Mouse (Mus musculus) left cerebral cortex, postnatal 4 days (tissue): Measurements from ENCODE around the gene Olfr222. TPM values are rescaled to one million over a fixed set of nuclear protein-coding genes. Genes with fewer than 3 reads are reported as not detected.
A peak's percentile ranks its signal among the peaks of the same experiment; 100 is the strongest.

Experiments
- DNase-seq: peaks from one replicate; pipeline ENCODE4 v3.0.0-alpha.2; 2022
- intact Hi-C: fragments of 180-260 bp; cut with DNase I; formaldehyde crosslinking; loops from one replicate; pipeline ENCODE4 v1.15.1; 2025
- total RNA-seq, 2 experiments: library from RNA; stranded (reverse); gene quantifications; 2 replicates each; pipeline ENCODE4 v1.2.3; 2021

Olfr222 gene
- total RNA-seq, 2 experiments from 2014 or later, result not detected

DNA sequence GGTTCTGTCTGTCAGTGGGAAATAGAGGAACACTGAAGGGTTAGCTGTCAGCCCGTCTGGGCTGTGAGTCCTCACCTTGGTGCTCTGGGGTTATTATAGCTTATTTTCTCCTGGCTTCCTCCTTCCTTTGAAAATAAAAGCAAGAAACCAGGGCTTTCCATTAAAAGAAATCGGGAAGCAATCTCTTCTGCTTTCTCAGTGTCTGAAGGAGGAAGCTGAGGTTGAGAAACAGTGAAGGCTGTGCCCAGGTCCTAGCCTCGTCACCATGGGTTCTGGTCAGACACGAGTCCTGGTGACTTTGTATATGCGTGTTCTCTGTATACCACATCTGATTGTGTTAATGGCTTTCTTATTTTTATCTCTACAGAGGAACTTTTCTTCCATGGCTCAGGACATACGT is 33.6 kb downstream of the Olfr222 start:
- no peak for DNase-seq
- intact Hi-C loops, result no loop called here

DNA sequence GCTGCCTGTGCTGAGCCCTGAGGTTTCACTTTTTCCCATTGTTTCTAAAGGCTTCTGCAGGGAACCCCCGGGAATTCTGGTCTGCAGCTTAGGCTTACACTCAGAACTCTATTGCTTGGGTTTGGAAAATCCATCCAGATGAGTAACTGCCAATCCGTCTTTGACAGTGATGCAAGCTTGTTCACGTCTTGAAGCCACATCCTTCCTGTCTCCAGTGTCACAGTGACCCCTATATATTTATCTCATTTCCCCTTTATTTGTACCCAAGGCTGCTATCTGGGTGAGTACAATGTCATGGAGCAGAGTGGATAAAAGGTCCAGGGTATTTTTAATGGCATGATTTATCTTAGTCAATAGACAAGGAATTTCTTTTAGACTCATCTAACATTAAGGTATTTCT is 34.7 kb downstream of the Olfr222 start, which contains the start of gene Nlrp3:
Gene Nlrp3 (plus strand): TSS at position 245 of the 400 bp plus-strand sequence.
- no peak for DNase-seq
- intact Hi-C loops, result no loop called here

DNA sequence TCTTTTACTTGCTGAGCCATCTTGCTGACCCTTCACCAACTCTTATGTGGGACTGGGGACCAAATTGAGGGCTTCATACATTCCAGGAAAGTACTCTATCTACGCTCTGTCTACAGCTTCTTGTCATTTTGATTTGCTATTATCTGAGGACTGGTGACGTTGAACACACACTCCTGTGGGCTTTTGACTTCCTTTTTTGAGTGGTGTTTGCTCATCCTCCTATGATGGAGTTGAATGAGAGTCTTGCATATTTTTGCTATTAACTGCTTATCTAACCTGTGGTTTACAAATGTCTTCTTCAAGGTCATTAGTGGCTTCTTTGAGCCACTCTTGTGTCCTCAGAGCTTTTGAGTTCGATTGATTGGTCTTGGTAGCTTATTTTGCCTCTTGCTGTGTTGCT is 35.9 kb downstream of the Olfr222 start:
- DNase-seq, result no peak
- intact Hi-C loops, result no loop called here

DNA sequence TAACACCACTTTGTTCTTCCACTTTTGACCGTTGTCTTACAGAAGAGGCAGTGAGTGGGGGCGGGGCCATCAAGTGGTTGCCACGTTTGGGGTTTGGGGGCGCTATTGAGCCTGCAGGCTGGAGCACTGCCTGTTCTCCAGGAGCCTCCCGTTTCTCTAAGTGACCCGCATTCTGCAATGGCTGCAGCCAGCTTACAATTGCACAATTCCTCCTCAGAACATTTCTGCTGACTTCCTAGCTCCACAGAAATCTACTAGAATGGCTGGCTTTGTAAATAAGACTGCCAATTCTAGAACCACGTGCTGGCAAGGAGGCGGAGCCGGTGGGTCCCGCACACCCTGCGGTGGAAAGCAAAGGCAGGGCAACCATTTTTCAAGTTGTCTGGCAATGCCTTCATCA is 37.6 kb downstream of the Olfr222 start:
- peak; percentile 42 for DNase-seq
- intact Hi-C loops, result no loop called here

DNA sequence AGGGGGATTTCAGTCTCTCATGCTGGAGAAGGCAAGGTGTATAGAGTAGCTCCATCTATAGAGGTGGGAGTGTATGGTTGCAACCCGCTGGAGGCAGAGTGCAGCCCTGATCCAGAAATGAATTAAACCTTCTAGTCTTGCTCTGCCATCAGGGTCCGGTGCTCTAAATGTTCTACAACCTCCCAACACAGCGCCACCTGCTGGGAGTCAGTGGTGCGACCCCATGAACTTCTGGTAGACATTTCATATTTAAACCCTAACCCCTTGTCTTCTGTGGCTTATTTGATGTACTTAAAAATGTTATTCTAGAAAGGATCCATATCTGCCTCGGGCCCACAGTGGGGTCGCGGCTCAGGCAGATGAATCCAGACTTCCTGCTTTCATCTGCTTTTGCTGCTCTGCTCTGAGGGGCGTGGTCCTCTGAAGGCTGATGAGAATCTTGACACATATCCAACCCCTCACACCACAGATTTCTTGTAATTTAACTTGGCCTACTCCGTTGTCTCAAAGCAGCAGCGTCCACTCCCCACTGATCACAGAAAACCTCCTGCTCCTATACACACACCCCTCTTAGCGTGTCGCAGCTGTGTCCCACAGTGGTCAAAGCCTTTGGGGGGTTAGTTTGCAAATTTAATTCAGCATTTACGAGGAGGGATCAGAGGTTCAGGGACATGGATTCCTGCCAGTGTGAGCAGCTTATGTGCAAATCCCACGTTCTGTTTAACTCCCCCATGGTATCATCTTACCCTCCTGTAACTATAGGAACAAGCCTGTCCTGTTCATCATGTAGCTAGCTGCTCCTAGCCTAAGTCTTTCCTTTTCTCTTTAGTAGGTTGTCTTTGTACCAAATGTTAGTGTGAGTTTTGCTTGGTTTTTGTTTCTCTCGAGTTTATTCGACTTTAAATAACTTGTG is 38.6 kb downstream of the Olfr222 start:
- peak; percentile 35 for DNase-seq
- intact Hi-C loops, result no loop called here

DNA sequence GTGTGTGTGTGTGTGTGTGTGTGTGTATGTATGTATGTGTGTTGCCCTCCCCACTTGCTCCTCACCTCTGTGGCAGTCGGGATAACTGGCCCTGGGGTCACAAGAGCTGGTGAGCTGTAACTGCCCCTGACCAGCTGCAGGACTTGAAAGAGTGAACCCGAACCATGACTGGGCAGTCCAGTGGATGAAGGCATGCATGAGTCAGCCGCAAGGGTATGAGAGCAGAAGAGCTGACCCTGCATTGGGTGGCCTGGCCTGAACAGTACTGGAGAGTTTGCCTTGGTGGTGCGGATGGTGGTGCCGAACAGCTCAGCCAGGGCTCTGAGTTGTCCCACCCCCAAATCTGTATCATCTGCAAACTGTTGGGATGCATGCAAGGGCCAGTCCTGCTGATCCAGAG is 44.5 kb downstream of the Olfr222 start:
- no peak for DNase-seq
- intact Hi-C loops, result loop anchor here (5.0 kb wide), 1 partner anchor 36 kb away; no protein-coding TSS in a partner anchor

DNA sequence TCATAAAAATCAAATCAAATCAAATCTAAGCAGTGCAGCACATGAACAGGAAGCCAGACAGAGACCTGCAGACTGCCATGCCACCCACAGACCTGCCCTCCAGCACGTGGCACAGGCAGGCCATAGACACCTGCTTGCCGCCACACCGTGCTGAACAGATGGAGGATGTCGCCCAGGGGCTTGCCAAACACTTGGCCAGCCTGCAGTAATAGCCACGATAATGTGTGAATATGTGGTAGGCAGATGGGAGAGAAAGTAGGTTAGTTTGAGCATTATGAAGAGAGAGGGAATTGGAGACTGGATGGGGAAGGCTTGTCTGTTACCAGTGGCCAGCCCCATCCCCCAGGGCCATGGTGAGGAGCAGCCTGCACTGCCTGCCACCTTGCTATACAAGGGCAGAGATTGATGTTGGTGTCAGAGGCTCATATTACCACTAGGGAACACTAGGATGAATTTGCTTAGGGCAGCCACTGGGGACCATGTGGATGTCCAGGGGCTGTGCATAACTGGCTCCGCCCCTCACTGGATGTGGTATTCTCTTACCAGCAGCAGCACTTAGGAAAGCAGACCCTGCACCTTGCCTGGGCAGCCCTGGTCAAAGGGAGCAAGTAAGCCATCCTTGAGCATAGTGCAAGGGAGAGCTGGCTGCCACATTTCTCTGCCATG is 45.0 kb downstream of the Olfr222 start:
- DNase-seq, result peak; percentile 81
- intact Hi-C loops, result loop anchor here (5.0 kb wide), 1 partner anchor 36 kb away; no protein-coding TSS in a partner anchor

DNA sequence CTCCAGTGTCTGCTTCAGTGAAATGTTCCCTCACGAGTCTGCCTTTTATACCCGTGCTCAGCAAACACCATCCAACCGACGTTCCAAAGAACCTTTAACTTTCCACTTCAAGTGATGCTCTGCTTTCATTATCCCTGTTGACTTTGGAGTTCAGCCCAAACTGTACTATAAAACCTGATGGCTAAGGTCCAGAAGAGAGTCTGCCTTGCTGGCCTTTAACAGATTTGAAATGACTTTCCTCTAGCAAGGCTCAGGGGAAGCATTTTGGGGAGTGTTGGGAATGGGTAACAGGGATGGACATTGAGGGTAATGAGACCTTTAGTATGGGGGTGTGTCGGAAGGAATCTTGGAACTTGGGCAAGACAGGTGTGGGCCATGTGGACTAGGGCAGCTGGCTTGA is 45.8 kb downstream of the Olfr222 start:
- intact Hi-C loops, result loop anchor here (5.0 kb wide), 1 partner anchor 37 kb away; no protein-coding TSS in a partner anchor

DNA sequence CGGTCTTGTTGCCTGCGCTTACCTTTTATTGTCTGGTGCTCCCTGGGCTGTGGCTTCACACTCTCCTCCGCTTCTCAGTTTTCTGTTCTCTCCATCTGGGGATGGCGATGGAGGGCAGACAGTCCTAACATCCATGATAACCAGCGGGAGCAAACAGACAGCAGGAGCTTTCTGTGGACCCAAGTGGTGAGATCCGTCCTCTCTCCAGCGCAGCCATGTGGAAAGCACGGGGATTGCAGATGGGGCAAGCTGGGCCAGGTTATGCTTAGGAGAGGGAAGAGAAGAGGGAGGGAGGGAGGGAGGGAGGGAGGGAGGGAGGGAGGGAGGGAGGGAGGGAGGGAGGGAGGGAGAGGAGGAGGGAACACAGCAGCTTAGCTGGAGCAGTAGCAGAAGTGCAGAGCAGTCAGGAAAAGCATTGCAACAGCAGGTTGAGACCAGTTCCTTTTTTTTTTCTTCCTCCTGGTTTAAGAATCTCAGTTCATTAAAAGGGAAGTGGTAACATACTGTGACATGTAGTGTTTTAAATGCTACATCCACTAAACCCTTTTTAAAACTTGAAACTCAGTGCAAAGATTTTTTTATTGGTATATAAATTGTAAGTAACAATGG is 49.5 kb downstream of the Olfr222 start, which contains the start of gene Zkscan17:
Gene Zkscan17 (minus strand): TSS at position 280 of the 609 bp plus-strand sequence.
- intact Hi-C loops, result loop anchor here (10.0 kb wide), 1 partner anchor 218 kb away; no protein-coding TSS in a partner anchor
- DNase-seq, result peak; percentile 34

More for the DNA sequence above, 45.8 kb downstream of the Olfr222 start:
- no peak for DNase-seq

DNA sequence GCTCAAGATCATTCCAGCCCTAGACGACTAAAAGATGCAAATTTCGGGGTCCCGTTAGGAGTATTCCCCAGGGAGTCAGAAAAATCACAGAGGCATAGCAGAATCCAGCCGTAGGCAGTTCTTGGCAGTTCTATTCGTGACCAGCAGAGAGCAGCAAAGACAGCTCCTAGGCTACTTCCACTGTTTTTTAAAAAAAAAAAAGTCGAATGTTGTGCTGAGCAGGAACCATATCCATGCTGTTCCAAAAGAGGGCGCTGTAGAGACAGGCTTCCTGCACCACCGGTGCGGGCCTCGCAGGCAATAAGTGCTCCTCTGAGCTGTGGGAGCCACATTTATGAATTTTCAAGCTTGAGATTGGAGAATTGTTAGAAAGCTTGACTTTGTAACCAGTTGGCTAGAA is 50.8 kb downstream of the Olfr222 start:
- DNase-seq, result peak; percentile 81
- intact Hi-C loops, result loop anchor here (10.0 kb wide), 1 partner anchor 220 kb away; no protein-coding TSS in a partner anchor

DNA sequence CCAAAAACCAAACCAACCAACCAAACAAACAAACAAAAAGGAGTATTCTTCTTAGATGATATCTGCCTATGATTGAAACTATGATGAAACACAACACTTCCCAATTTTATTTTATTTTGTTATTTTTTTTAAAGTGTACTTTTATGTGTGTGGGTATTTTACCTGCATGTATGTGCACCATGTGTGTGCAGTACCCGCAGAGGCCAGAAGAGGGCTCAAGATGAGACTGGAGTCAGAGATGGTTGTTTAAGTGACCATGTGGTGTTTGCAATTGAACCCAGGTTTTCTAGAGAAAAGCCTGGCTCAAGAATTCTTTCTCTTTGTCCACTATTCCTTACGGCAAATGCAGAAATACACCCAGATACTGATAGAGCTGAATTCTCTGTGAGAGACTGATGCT is 51.9 kb downstream of the Olfr222 start:
- intact Hi-C loops, result loop anchor here (10.0 kb wide), 1 partner anchor 221 kb away; no protein-coding TSS in a partner anchor
- no peak for DNase-seq

Other genes with a start within 250 kb of the Olfr222 start
- gene Prss38, start 200.6 kb downstream of the Olfr222 start, total RNA-seq, result not detected
- 10 to 100 TPM; 27.4 to 29.6 TPM for gene Jmjd4, start 126.2 kb downstream of the Olfr222 start, total RNA-seq
- gene Snap47, start 125.0 kb downstream of the Olfr222 start, total RNA-seq, result 100 to 1,000 TPM; 267 to 307 TPM
- gene Zfp867, start 103.8 kb downstream of the Olfr222 start, total RNA-seq, result 1 to 10 TPM; 7.1 to 7.5 TPM
- 10 to 100 TPM; 16.9 to 20.4 TPM for gene Zkscan17, start 49.5 kb downstream of the Olfr222 start, total RNA-seq
- gene Nlrp3, start 34.7 kb downstream of the Olfr222 start, total RNA-seq, result under 1 TPM; 0.50 to 0.60 TPM
- gene Olfr223, start 17.1 kb upstream of the Olfr222 start, total RNA-seq, result not detected
- 100 to 1,000 TPM; 270 to 281 TPM for gene Mprip, start 85.1 kb upstream of the Olfr222 start, total RNA-seq
- gene Pld6, start 211.4 kb upstream of the Olfr222 start, total RNA-seq, result 1 to 10 TPM; 3.0 to 3.8 TPM
- gene Flcn, start 233.8 kb upstream of the Olfr222 start, total RNA-seq, result 10 to 100 TPM; 33.3 to 36.1 TPM